Mouse (Mus musculus) midbrain, embryonic 15.5 days (tissue): ENCODE measurements at regions not wholly inside any gene's neighbourhood (a gene's known extent, or its start where the extent isn't known, plus 50 kb on each side); places are given as distances from the start of the nearest gene placed in this dataset.

Source experiments
- ATAC-seq: fragments of 200-750 bp; cut with Nextera tagmentation; replicated peaks from 2 replicates; pipeline ENCODE4 v1.8.0; 2017; ENCODE audit warnings: moderate TSS enrichment
- H3K27ac ChIP-seq: fragments of 300-500 bp; sonication (generic); 2 replicates; pipeline ENCODE4 v1.5.1; 2015; ENCODE audit warnings: mild to moderate bottlenecking, inconsistent platforms
- H3K27me3 ChIP-seq: fragments of 300-500 bp; sonication (generic); replicated peaks from 2 replicates; pipeline ENCODE4 v1.6.1; 2015; ENCODE audit warnings: inconsistent platforms
- H3K36me3 ChIP-seq: fragments of 300-500 bp; sonication (generic); replicated peaks from 2 replicates; pipeline ENCODE4 v1.6.1; 2015; ENCODE audit warnings: inconsistent platforms
- H3K4me1 ChIP-seq: fragments of 300-500 bp; sonication (generic); 2 replicates; pipeline ENCODE4 v1.6.1; 2015; ENCODE audit warnings: inconsistent platforms
- H3K4me2 ChIP-seq: fragments of 300-500 bp; sonication (generic); 2 replicates; pipeline ENCODE4 v1.6.1; 2015; ENCODE audit warnings: inconsistent platforms, mild to moderate bottlenecking, moderate library complexity
- H3K4me3 ChIP-seq: fragments of 300-500 bp; sonication (generic); 2 replicates; pipeline ENCODE4 v1.5.1; 2015; ENCODE audit warnings: mild to moderate bottlenecking, inconsistent platforms
- H3K9ac ChIP-seq: fragments of 300-500 bp; sonication (generic); 2 replicates; pipeline ENCODE4 v1.6.1; 2015; ENCODE audit warnings: mild to moderate bottlenecking, inconsistent platforms
- H3K9me3 ChIP-seq: fragments of 300-500 bp; sonication (generic); 2 replicates; pipeline ENCODE4 v1.6.1; 2016; ENCODE audit warnings: inconsistent platforms
- WGBS: fragments of 180-500 bp; shearing (Covaris S2); methylation state at CpG from one replicate; pipeline ENCODE4 v1.1.7; 2015; ENCODE audit warnings: mixed read lengths; 5-methylcytosine and 5-hydroxymethylcytosine counted together

DNA sequence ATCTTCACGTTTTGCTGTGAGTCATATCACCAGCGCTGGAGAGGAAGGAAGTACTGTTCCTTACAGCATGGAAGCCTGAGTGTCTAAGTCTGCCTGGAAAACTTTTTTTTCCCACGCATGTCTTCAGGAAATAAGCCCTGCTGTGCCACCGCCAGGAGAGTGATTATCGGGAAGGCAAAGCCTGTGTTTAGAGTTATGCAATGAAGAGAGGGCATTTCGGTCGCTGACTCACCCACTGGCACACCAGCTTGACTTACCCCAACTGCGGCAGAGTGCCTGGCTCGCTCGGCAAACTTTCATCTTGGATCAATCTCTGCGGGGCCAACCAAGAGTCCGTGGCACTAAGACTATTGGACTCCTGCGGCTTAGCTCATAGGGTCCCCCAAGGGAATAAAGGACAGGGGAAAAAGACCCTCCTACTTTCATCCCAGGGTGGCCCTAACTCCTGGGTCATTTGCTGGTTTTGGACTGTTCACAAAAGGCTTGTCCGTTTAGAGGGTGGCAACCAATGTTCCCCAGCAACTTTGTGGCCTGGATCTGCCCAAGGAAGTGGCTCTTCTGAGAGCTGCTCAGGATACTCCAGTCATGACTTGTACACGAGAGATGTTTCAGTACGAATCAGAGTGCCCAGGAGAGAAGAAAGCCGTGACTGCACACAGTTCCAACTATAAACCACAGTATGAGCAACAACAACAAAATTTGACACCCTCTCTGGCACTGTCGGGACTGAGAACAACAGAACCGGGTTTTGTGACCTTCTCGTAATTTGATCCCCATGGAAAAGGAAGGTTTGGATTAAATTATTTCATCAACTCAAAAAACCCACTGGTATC, 248.3 kb downstream of the Zfp36l1 start:
- no peaks in the 10 kb centered on the region for H3K27me3 ChIP-seq
- H3K4me2 ChIP-seq: no peak overlapping the region
- ATAC-seq: no peak
- H3K4me3 ChIP-seq: no peak overlapping the region
- no peaks in the 10 kb centered on the region for H3K9me3 ChIP-seq
- whole genome bisulfite sequencing: 82% methylated on average over 20 of the region's 20 CpGs
- H3K36me3 ChIP-seq: no peaks in the 10 kb centered on the region
- H3K4me1 ChIP-seq: peaks cover 7% of the 10 kb centered on the region
- no peak overlapping the region for H3K9ac ChIP-seq
- no peak overlapping the region for H3K27ac ChIP-seq
